Mouse (Mus musculus) heart, embryonic 11.5 days (tissue): ENCODE data around the gene Btbd9. TPM values are rescaled to one million over a fixed set of nuclear protein-coding genes. Genes with fewer than 3 reads are reported as not detected.

Source experiments
- ATAC-seq: fragments of 200-750 bp; cut with Nextera tagmentation; replicated peaks from 2 replicates; pipeline ENCODE4 v1.8.0; 2017; ENCODE audit warnings: moderate library complexity; ENCODE audit not compliant: insufficient number of reproducible peaks, low FRiP score, low TSS enrichment
- H3K27ac ChIP-seq: fragments of 300-500 bp; sonication (generic); 2 replicates; pipeline ENCODE4 v1.5.1; 2014; ENCODE audit warnings: mild to moderate bottlenecking, low read depth, low read length
- H3K27me3 ChIP-seq: fragments of 300-500 bp; sonication (generic); 2 replicates; pipeline ENCODE4 v1.6.1; 2014; ENCODE audit warnings: mild to moderate bottlenecking, low read length, mixed read lengths; ENCODE audit not compliant: control insufficient read depth, insufficient read depth
- H3K36me3 ChIP-seq: fragments of 300-500 bp; sonication (generic); 2 replicates; pipeline ENCODE4 v1.6.1; 2014; ENCODE audit warnings: mild to moderate bottlenecking, low read length, moderate library complexity, mixed read lengths; ENCODE audit not compliant: control insufficient read depth, insufficient read depth
- H3K4me1 ChIP-seq: fragments of 300-500 bp; sonication (generic); 2 replicates; pipeline ENCODE4 v1.6.1; 2014; ENCODE audit warnings: low read length; ENCODE audit not compliant: control insufficient read depth, insufficient read depth
- H3K4me2 ChIP-seq: fragments of 300-500 bp; sonication (generic); 2 replicates; pipeline ENCODE4 v1.6.1; 2014; ENCODE audit warnings: mild to moderate bottlenecking, moderate library complexity
- H3K4me3 ChIP-seq: fragments of 300-500 bp; sonication (generic); 2 replicates; pipeline ENCODE4 v1.5.1; 2014; ENCODE audit warnings: low read depth, low read length
- H3K9ac ChIP-seq: fragments of 300-500 bp; sonication (generic); 2 replicates; pipeline ENCODE4 v1.6.1; 2014; ENCODE audit warnings: mild to moderate bottlenecking, low read depth, low read length, moderate library complexity
- H3K9me3 ChIP-seq: fragments of 300-500 bp; sonication (generic); replicated peaks from 2 replicates; pipeline ENCODE4 v1.6.1; 2016; ENCODE audit warnings: low read length; ENCODE audit not compliant: control insufficient read depth
- WGBS: fragments of 180-500 bp; shearing (Covaris S2); extraction: QIAGEN DNeasy Blood & Tissue Kit; methylation state at CpG from one replicate; pipeline ENCODE4 v1.1.7; 2014; ENCODE audit not compliant: insufficient replicate concordance; 5-methylcytosine and 5-hydroxymethylcytosine counted together
- polyA plus RNA-seq: library from polyadenylated mRNA; unstranded; fragments of >200 nt; fragmentation: Nextera tagmentation; extraction: Ambion mirVana; gene quantifications from 2 replicates; pipeline ENCODE4 v1.2.1, GENCODE M21; 2014

The Btbd9 gene
- polyA plus RNA-seq, 1 experiment from 2014 or later = 41.9 TPM

GRCm38 (mm10) chr17:30236611-30237010 lies 339.7 kb downstream of the Btbd9 start:
- no peak for ATAC-seq
- no peak overlapping the region for H3K4me3 ChIP-seq
- no peaks in the 10 kb centered on the region for H3K9me3 ChIP-seq
- no peaks in the 10 kb centered on the region for H3K27me3 ChIP-seq
- peaks cover 12% of the 10 kb centered on the region for H3K4me1 ChIP-seq
- no peak overlapping the region for H3K9ac ChIP-seq
- 81% methylated on average over 6 of the region's 6 CpGs for WGBS
- no peak overlapping the region for H3K27ac ChIP-seq
- no peak overlapping the region for H3K4me2 ChIP-seq
- no peaks in the 10 kb centered on the region for H3K36me3 ChIP-seq

GRCm38 (mm10) chr17:30235380-30235779 lies 340.9 kb downstream of the Btbd9 start:
- ATAC-seq = no peak
- 51% methylated on average over 4 of the region's 4 CpGs for WGBS

GRCm38 (mm10) chr17:30232698-30233097 lies 343.6 kb downstream of the Btbd9 start:
- no peak overlapping the region for H3K27ac ChIP-seq
- no peaks in the 10 kb centered on the region for H3K27me3 ChIP-seq
- H3K36me3 ChIP-seq = no peaks in the 10 kb centered on the region
- H3K4me1 ChIP-seq = peaks cover 10% of the 10 kb centered on the region
- no peak overlapping the region for H3K4me3 ChIP-seq
- H3K9me3 ChIP-seq = no peaks in the 10 kb centered on the region
- no peak for ATAC-seq
- 44% methylated on average over 4 of the region's 4 CpGs for WGBS
- H3K4me2 ChIP-seq = no peak overlapping the region
- no peak overlapping the region for H3K9ac ChIP-seq

More at GRCm38 (mm10) chr17:30235380-30235779, 340.9 kb downstream of the Btbd9 start:
- H3K27me3 ChIP-seq = no peaks in the 10 kb centered on the region
- no peaks in the 10 kb centered on the region for H3K9me3 ChIP-seq
- peaks cover 12% of the 10 kb centered on the region for H3K4me1 ChIP-seq
- H3K4me3 ChIP-seq = no peak overlapping the region
- no peak overlapping the region for H3K27ac ChIP-seq
- no peak overlapping the region for H3K4me2 ChIP-seq
- H3K9ac ChIP-seq = no peak overlapping the region
- H3K36me3 ChIP-seq = no peaks in the 10 kb centered on the region

GRCm38 (mm10) chr17:30231483-30231882 lies 344.8 kb downstream of the Btbd9 start:
- Histone ChIP-seq H3K27ac (no peak overlapping the region), H3K4me2 (no peak overlapping the region), H3K9me3 (no peaks in the 10 kb centered on the region), H3K9ac (no peak overlapping the region), H3K4me1 (peaks cover 17% of the 10 kb centered on the region), H3K36me3 (no peaks in the 10 kb centered on the region), H3K27me3 (no peaks in the 10 kb centered on the region), H3K4me3 (no peak overlapping the region)
- ATAC-seq = no peak
- 87% methylated on average over 1 of the region's 1 CpGs for WGBS

GRCm38 (mm10) chr17:30230428-30230827 lies 345.9 kb downstream of the Btbd9 start:
- H3K4me3 ChIP-seq = no peak overlapping the region
- peaks cover 22% of the 10 kb centered on the region for H3K4me1 ChIP-seq
- no peaks in the 10 kb centered on the region for H3K36me3 ChIP-seq
- H3K27me3 ChIP-seq = no peaks in the 10 kb centered on the region
- WGBS = 87% methylated on average over 4 of the region's 4 CpGs
- no peak overlapping the region for H3K27ac ChIP-seq
- ATAC-seq = no peak
- H3K4me2 ChIP-seq = no peak overlapping the region
- H3K9me3 ChIP-seq = no peaks in the 10 kb centered on the region
- no peak overlapping the region for H3K9ac ChIP-seq

GRCm38 (mm10) chr17:30228439-30229215 lies 347.7 kb downstream of the Btbd9 start:
- H3K9me3 ChIP-seq = no peaks in the 10 kb centered on the region
- H3K27me3 ChIP-seq = no peaks in the 10 kb centered on the region
- WGBS = 86% methylated on average over 10 of the region's 10 CpGs
- H3K4me1 ChIP-seq = peaks cover 21% of the 10 kb centered on the region
- no peak overlapping the region for H3K9ac ChIP-seq
- no peak overlapping the region for H3K4me3 ChIP-seq
- no peak for ATAC-seq
- no peak overlapping the region for H3K4me2 ChIP-seq
- no peak overlapping the region for H3K27ac ChIP-seq
- no peaks in the 10 kb centered on the region for H3K36me3 ChIP-seq

GRCm38 (mm10) chr17:30225030-30225740 lies 351.1 kb downstream of the Btbd9 start:
- Histone ChIP-seq H3K27me3 (no peaks in the 10 kb centered on the region), H3K9ac (no peak overlapping the region), H3K4me2 (no peak overlapping the region), H3K36me3 (no peaks in the 10 kb centered on the region), H3K9me3 (no peaks in the 10 kb centered on the region), H3K27ac (no peak overlapping the region), H3K4me3 (no peak overlapping the region), H3K4me1 (peaks cover 21% of the 10 kb centered on the region)
- WGBS = 64% methylated on average over 5 of the region's 5 CpGs
- no peak; the same call in 1 of the 2 replicates for ATAC-seq

GRCm38 (mm10) chr17:30222837-30223236 lies 353.5 kb downstream of the Btbd9 start:
- no peaks in the 10 kb centered on the region for H3K27me3 ChIP-seq
- peaks cover 3% of the 10 kb centered on the region; the same call in 1 of the 2 replicates for H3K36me3 ChIP-seq
- H3K9me3 ChIP-seq = no peaks in the 10 kb centered on the region
- H3K27ac ChIP-seq = no peak overlapping the region
- H3K4me2 ChIP-seq = no peak overlapping the region
- WGBS = 86% methylated on average over 12 of the region's 12 CpGs
- no peak overlapping the region for H3K9ac ChIP-seq
- peaks cover 17% of the 10 kb centered on the region for H3K4me1 ChIP-seq
- H3K4me3 ChIP-seq = no peak overlapping the region
- no peak for ATAC-seq
